Mouse (Mus musculus): ENCODE measurements around the gene Camk1d.
"Not testable (repeated sequence)": the region's sequence is repeated elsewhere in the genome, so short reads cannot be mapped to it uniquely, and the experiment has no call there.

Camk1d gene

GRCm38 (mm10) chr2:5553264-5553663 lies 161.1 kb downstream of the Camk1d start:
- DNase-seq, result no peak

GRCm38 (mm10) chr2:5551758-5552255 lies 162.5 kb downstream of the Camk1d start:
- DNase-seq, result peak; percentile 74

GRCm38 (mm10) chr2:5549334-5549733 lies 165.0 kb downstream of the Camk1d start:
- no peak for DNase-seq

GRCm38 (mm10) chr2:5548872-5549271 lies 165.4 kb downstream of the Camk1d start:
- no peak for DNase-seq

- DNase-seq, result no peak
Observed at GRCm38 (mm10) chr2:5540870-5541269, 173.4 kb downstream of the Camk1d start.

- not testable (repeated sequence) for DNase-seq
Observed at GRCm38 (mm10) chr2:5539894-5540293, 174.4 kb downstream of the Camk1d start.

GRCm38 (mm10) chr2:5533868-5534267 lies 180.4 kb downstream of the Camk1d start:
- no peak for DNase-seq

GRCm38 (mm10) chr2:5529992-5530391 lies 184.3 kb downstream of the Camk1d start:
- DNase-seq, result no peak

- peak; percentile 90 for DNase-seq
Observed at GRCm38 (mm10) chr2:5519221-5519669, 195.1 kb downstream of the Camk1d start.

GRCm38 (mm10) chr2:5515106-5515505 lies 199.2 kb downstream of the Camk1d start:
- DNase-seq, result no peak

- DNase-seq, result no peak
Observed at GRCm38 (mm10) chr2:5514095-5514494, 200.2 kb downstream of the Camk1d start.

GRCm38 (mm10) chr2:5513621-5514020 lies 200.7 kb downstream of the Camk1d start:
- DNase-seq, result no peak

GRCm38 (mm10) chr2:5510042-5510441 lies 204.3 kb downstream of the Camk1d start:
- DNase-seq, result no peak

GRCm38 (mm10) chr2:5499620-5500019 lies 214.7 kb downstream of the Camk1d start:
- peak; percentile 95 for DNase-seq

- DNase-seq, result no peak
Observed at GRCm38 (mm10) chr2:5489916-5490315, 224.4 kb downstream of the Camk1d start.

- peak; percentile 4 for DNase-seq
Observed at GRCm38 (mm10) chr2:5487344-5487743, 227.0 kb downstream of the Camk1d start.

GRCm38 (mm10) chr2:5486663-5487062 lies 227.7 kb downstream of the Camk1d start:
- DNase-seq, result peak; percentile 31

GRCm38 (mm10) chr2:5485786-5486185 lies 228.5 kb downstream of the Camk1d start:
- peak; percentile 72 for DNase-seq

GRCm38 (mm10) chr2:5479886-5480285 lies 234.4 kb downstream of the Camk1d start:
- DNase-seq, result peak; percentile 54

GRCm38 (mm10) chr2:5478709-5479108 lies 235.6 kb downstream of the Camk1d start:
- peak; percentile 41 for DNase-seq

GRCm38 (mm10) chr2:5478256-5478655 lies 236.1 kb downstream of the Camk1d start:
- DNase-seq, result peak; percentile 35

GRCm38 (mm10) chr2:5477525-5477924 lies 236.8 kb downstream of the Camk1d start:
- peak; percentile 61 for DNase-seq

- DNase-seq, result no peak
Observed at GRCm38 (mm10) chr2:5469366-5469941, 244.9 kb downstream of the Camk1d start.

- no peak for DNase-seq
Observed at GRCm38 (mm10) chr2:5467537-5467936, 246.8 kb downstream of the Camk1d start.

GRCm38 (mm10) chr2:5458671-5459235 lies 255.6 kb downstream of the Camk1d start:
- DNase-seq, result no peak

Data from heart, adult 11 months (tissue).